Mouse (Mus musculus) kidney, embryonic 14.5 days (tissue): ENCODE data around the gene Hnrnpdl. TPM values are rescaled to one million over a fixed set of nuclear protein-coding genes. Genes with fewer than 3 reads are reported as not detected.

Source experiments
- ATAC-seq: fragments of 200-750 bp; cut with Nextera tagmentation; 2 replicates; pipeline ENCODE4 v1.8.0; 2017; ENCODE audit warnings: moderate number of reproducible peaks, mild to moderate bottlenecking, moderate TSS enrichment, moderate library complexity; ENCODE audit not compliant: low FRiP score, low TSS enrichment
- H3K27ac ChIP-seq: fragments of 300-500 bp; sonication (generic); 2 replicates; pipeline ENCODE4 v1.5.1; 2014; ENCODE audit warnings: low read depth, mild to moderate bottlenecking, low read length, moderate library complexity, mixed read lengths
- H3K27me3 ChIP-seq: fragments of 300-500 bp; sonication (generic); 2 replicates; pipeline ENCODE4 v1.6.1; 2014; ENCODE audit warnings: mild to moderate bottlenecking, low read length; ENCODE audit not compliant: control insufficient read depth, insufficient read depth
- H3K36me3 ChIP-seq: fragments of 300-500 bp; sonication (generic); 2 replicates; pipeline ENCODE4 v1.6.1; 2014; ENCODE audit warnings: low read length, mixed read lengths; ENCODE audit not compliant: control insufficient read depth, insufficient read depth
- H3K4me1 ChIP-seq: fragments of 300-500 bp; sonication (generic); 2 replicates; pipeline ENCODE4 v1.6.1; 2014; ENCODE audit warnings: low read length, mixed read lengths; ENCODE audit not compliant: control insufficient read depth, insufficient read depth
- H3K4me2 ChIP-seq: fragments of 300-500 bp; sonication (generic); replicated peaks from 2 replicates; pipeline ENCODE4 v1.6.1; 2014; ENCODE audit warnings: low read depth, mild to moderate bottlenecking, low read length
- H3K4me3 ChIP-seq: fragments of 300-500 bp; sonication (generic); 2 replicates; pipeline ENCODE4 v1.5.1; 2014; ENCODE audit warnings: mild to moderate bottlenecking, low read length
- H3K9ac ChIP-seq: fragments of 300-500 bp; sonication (generic); 2 replicates; pipeline ENCODE4 v1.6.1; 2014; ENCODE audit warnings: low read depth, mild to moderate bottlenecking, low read length, moderate library complexity
- H3K9me3 ChIP-seq: fragments of 300-500 bp; sonication (generic); 2 replicates; pipeline ENCODE4 v1.6.1; 2016; ENCODE audit warnings: low read length; ENCODE audit not compliant: control insufficient read depth
- WGBS: fragments of 180-500 bp; shearing (Covaris S2); extraction: QIAGEN DNeasy Blood & Tissue Kit; methylation state at CpG from one replicate; pipeline ENCODE4 v1.1.7; 2014; 5-methylcytosine and 5-hydroxymethylcytosine counted together
- polyA plus RNA-seq: library from polyadenylated mRNA; unstranded; fragments of >200 nt; fragmentation: Nextera tagmentation; extraction: Ambion mirVana; gene quantifications from 2 replicates; pipeline ENCODE4 v1.2.1, GENCODE M21; 2014

Hnrnpdl gene
- polyA plus RNA-seq, 1 experiment from 2014 or later = 205 TPM

GRCm38 (mm10) chr5:100042467-100042866, 3.0 kb upstream of the Hnrnpdl start:
- WGBS = 96% methylated on average over 8 of the region's 8 CpGs
- Histone ChIP-seq H3K4me2 (no peak overlapping the region), H3K9ac (no peak overlapping the region), H3K4me3 (no peak overlapping the region), H3K27ac (no peak overlapping the region), H3K27me3 (no peaks in the 10 kb centered on the region), H3K4me1 (peaks cover 11% of the 10 kb centered on the region; the same call in 1 of the 2 replicates), H3K9me3 (no peaks in the 10 kb centered on the region), H3K36me3 (no peaks in the 10 kb centered on the region; the same call in 1 of the 2 replicates)
- ATAC-seq = no peak

GRCm38 (mm10) chr5:100041272-100041671, 1.8 kb upstream of the Hnrnpdl start:
- peaks cover 5% of the 10 kb centered on the region; the same call in 1 of the 2 replicates for H3K4me1 ChIP-seq
- no peak overlapping the region for H3K27ac ChIP-seq
- peaks cover 12% of the 10 kb centered on the region for H3K36me3 ChIP-seq
- H3K9me3 ChIP-seq = no peaks in the 10 kb centered on the region
- 72% methylated on average over 4 of the region's 4 CpGs for WGBS
- H3K4me2 ChIP-seq = no peak overlapping the region; the same call in 1 of the 2 replicates
- ATAC-seq = no peak
- no peaks in the 10 kb centered on the region for H3K27me3 ChIP-seq
- H3K4me3 ChIP-seq = peak overlapping the region; percentile 96; the same call in 1 of the 2 replicates
- H3K9ac ChIP-seq = no peak overlapping the region

GRCm38 (mm10) chr5:100040281-100040784, 869 bp upstream of the Hnrnpdl start:
- Histone ChIP-seq H3K4me2 (peak overlapping the region; percentile 87), H3K9me3 (no peaks in the 10 kb centered on the region), H3K4me3 (peak overlapping the region; percentile 96), H3K27ac (peak overlapping the region; percentile 99; the same call in 1 of the 2 replicates), H3K36me3 (peaks cover 21% of the 10 kb centered on the region), H3K9ac (peak overlapping the region; percentile 98), H3K27me3 (no peaks in the 10 kb centered on the region), H3K4me1 (peaks cover 5% of the 10 kb centered on the region; the same call in 1 of the 2 replicates)
- no peak for ATAC-seq
- whole genome bisulfite sequencing = under 1% methylated on average over 19 of the region's 19 CpGs

- WGBS = under 1% methylated on average over 99 of the region's 113 CpGs
- no peaks in the 10 kb centered on the region for H3K9me3 ChIP-seq
- ATAC-seq = peak; percentile 81
- H3K4me1 ChIP-seq = peaks cover 5% of the 10 kb centered on the region; the same call in 1 of the 2 replicates
- H3K36me3 ChIP-seq = peaks cover 35% of the 10 kb centered on the region
- H3K9ac ChIP-seq = peak overlapping the region; percentile 98
- no peaks in the 10 kb centered on the region for H3K27me3 ChIP-seq
- H3K4me2 ChIP-seq = peak overlapping the region; percentile 87
- H3K4me3 ChIP-seq = peak overlapping the region; percentile 96
- peak overlapping the region; percentile 99 for H3K27ac ChIP-seq
Observed at GRCm38 (mm10) chr5:100038714-100039601, 506 bp downstream of the Hnrnpdl start.

- H3K36me3 ChIP-seq = peaks cover 43% of the 10 kb centered on the region
- WGBS = under 1% methylated on average over 45 of the region's 45 CpGs
- peak overlapping the region; percentile 96 for H3K4me3 ChIP-seq
- no peaks in the 10 kb centered on the region for H3K27me3 ChIP-seq
- peaks cover 5% of the 10 kb centered on the region; the same call in 1 of the 2 replicates for H3K4me1 ChIP-seq
- ATAC-seq = peak; percentile 24
- no peaks in the 10 kb centered on the region for H3K9me3 ChIP-seq
- H3K4me2 ChIP-seq = peak overlapping the region; percentile 86
- H3K9ac ChIP-seq = peak overlapping the region; percentile 98
- H3K27ac ChIP-seq = peak overlapping the region; percentile 99
Observed at GRCm38 (mm10) chr5:100037965-100038713, 1.3 kb downstream of the Hnrnpdl start.

GRCm38 (mm10) chr5:100036681-100037080, 2.8 kb downstream of the Hnrnpdl start:
- Histone ChIP-seq H3K9ac (peak overlapping the region; percentile 98; the same call in 1 of the 2 replicates), H3K4me3 (peak overlapping the region; percentile 96), H3K36me3 (peaks cover 57% of the 10 kb centered on the region), H3K4me1 (peaks cover 2% of the 10 kb centered on the region; the same call in 1 of the 2 replicates), H3K27me3 (no peaks in the 10 kb centered on the region), H3K4me2 (peak overlapping the region; percentile 86), H3K27ac (no peak overlapping the region), H3K9me3 (no peaks in the 10 kb centered on the region)
- no peak for ATAC-seq
- WGBS = 12% methylated on average over 7 of the region's 7 CpGs

GRCm38 (mm10) chr5:100035950-100036349, 3.5 kb downstream of the Hnrnpdl start:
- 32% methylated on average over 7 of the region's 7 CpGs for WGBS
- Histone ChIP-seq H3K4me1 (peaks cover 2% of the 10 kb centered on the region; the same call in 1 of the 2 replicates), H3K9me3 (no peaks in the 10 kb centered on the region), H3K36me3 (peaks cover 61% of the 10 kb centered on the region), H3K27ac (no peak overlapping the region), H3K27me3 (no peaks in the 10 kb centered on the region), H3K4me2 (peak overlapping the region; percentile 86), H3K9ac (no peak overlapping the region), H3K4me3 (peak overlapping the region; percentile 96; the same call in 1 of the 2 replicates)
- ATAC-seq = no peak

- H3K9me3 ChIP-seq = no peaks in the 10 kb centered on the region
- no peaks in the 10 kb centered on the region for H3K27me3 ChIP-seq
- H3K27ac ChIP-seq = no peak overlapping the region
- ATAC-seq = peak; percentile 14; the same call in 1 of the 2 replicates
- no peak overlapping the region for H3K9ac ChIP-seq
- H3K4me2 ChIP-seq = no peak overlapping the region
- H3K4me3 ChIP-seq = no peak overlapping the region
- peaks cover 2% of the 10 kb centered on the region; the same call in 1 of the 2 replicates for H3K4me1 ChIP-seq
- 83% methylated on average over 3 of the region's 3 CpGs for WGBS
- peaks cover 61% of the 10 kb centered on the region for H3K36me3 ChIP-seq
Observed at GRCm38 (mm10) chr5:100032646-100033045, 6.8 kb downstream of the Hnrnpdl start.
